Mouse (Mus musculus) MN1 (cell line): ENCODE measurements around the gene Tmem39a.

Experiments used
- DNase-seq: peaks from one replicate; pipeline ENCODE4 v3.0.0-alpha.2; 2016; ENCODE audit warnings: low spot score

Gene Tmem39a

GRCm38 (mm10) chr16:38636682-38637081 is 78.2 kb downstream of the Tmem39a start:
- no peak for DNase-seq

GRCm38 (mm10) chr16:38637085-38637484 is 78.6 kb downstream of the Tmem39a start:
- DNase-seq = no peak
